Mouse (Mus musculus) kidney, adult 11 months (tissue): ENCODE results near the gene Cyp2t4.

Experiments used
- DNase-seq: peaks from one replicate; pipeline ENCODE4 v3.0.0; 2022

The Cyp2t4 gene

DNA sequence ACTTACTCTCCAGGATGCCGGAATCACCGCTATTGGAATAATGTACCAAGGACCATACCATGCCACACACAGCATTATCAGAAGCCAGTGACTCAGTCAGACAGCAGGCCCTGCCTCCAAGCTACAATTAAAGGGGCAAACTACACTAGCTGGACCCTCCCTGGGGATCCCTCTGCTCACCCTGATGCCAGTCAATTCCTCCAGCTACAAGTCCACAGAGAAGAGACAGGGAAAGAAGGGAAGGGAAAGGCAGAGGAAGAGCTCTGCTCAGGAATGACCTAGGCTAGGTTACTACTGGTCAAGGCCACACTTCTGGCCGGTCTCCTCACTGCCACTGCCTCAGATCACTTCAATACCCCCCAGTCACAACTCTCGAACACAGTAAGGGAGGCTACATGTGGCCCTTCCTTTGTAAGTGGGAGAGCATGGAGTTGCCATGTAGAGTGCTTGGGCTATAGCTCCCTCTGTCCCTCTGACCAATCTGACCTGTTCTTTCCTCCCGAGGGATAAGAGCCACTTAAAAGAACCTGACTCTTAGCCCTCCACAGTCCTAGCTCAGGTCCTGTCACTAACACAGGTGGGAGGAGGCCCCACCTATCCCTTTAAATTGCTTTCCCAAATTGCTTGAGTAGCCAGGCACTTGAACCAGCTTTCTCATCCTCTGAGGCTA is 9.4 kb downstream of the Cyp2t4 start:
- DNase-seq = no peak

DNA sequence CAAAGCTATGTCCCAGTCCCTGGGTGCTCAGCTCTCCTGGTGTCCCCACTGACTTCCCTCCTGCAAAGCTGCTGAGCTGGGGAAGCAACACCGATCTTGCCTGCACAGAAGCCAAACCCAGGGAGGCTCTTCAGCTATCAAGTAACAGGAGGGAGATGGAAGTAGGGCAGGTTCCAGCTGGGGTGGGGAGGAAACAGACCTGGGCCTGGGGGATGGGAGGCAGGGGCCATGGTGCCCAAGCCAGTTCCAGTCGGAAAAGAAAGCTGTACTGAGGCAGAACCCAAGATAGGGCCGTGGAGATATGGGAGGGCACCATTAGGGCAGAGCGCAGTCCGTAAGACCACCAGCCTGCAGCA is 9.9 kb downstream of the Cyp2t4 start:
- no peak for DNase-seq

DNA sequence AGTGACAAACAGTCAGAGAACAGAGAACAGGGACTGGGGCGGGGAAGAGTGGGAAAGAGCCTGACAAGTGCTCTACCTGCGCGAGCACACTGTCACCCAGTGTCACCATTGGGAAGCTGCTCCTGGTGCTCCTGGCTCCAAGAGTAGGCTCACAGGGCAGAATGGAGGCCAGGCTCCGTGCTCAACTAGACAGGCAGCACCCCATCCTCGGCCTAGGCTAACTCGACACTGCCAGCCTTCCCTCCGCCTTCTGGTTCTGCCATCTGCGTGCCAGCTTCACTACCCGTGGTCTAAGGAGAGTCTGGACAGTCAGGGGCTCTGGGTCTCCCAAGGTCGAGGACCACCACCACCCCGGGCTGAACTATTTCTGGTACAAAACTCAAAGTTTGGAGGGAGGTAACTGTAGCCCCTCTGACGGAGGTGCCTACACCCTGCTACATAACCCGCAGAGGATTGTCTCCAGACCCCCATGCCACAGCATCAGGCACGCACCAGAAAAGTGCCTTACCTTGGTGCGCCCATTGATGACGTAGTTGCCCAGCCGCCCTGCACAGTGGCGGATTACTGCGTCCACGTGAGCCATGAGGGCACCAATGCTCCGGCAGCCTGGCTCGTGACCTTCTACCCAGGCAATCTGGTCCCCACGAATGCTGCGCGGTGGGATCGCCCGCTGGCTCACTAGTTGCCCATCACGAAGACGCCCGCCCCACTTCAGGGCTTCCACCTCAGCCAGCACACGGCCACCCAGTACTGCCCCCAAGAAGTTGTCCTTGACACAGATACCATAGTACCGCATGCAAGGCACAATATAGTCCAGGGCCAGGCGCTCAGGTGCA is 10.8 kb downstream of the Cyp2t4 start:
- peak; percentile 48 for DNase-seq

GRCm38 (mm10) chr7:27165007-27165655 is 11.6 kb downstream of the Cyp2t4 start:
- peak; percentile 65 for DNase-seq

DNA sequence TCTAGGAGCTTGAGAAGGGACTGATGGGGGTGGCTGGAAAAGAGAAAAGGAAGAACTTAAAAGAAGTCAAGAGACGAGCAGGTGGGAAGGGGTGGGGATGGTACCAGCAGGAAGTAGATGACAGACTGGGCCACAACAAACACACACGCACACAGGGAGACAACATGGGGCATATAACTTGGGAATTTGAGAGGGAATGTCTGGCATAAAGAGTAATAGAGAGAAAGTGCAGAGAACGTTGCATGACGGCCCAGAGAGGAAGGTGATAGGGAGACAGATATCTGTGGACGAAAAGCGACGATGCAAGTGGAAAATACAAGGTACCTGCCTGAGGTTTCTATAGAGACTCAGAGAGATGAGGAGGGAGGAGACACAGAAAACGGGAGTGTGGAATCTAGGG is 12.2 kb downstream of the Cyp2t4 start:
- no peak for DNase-seq

GRCm38 (mm10) chr7:27166229-27166613 is 12.7 kb downstream of the Cyp2t4 start:
- DNase-seq = peak; percentile 92

- peak; percentile 97 for DNase-seq
Observed at GRCm38 (mm10) chr7:27166614-27167474, 13.3 kb downstream of the Cyp2t4 start, which contains the start of gene Egln2. TSS of gene Egln2 (minus strand) at chr7:27166802.

DNA sequence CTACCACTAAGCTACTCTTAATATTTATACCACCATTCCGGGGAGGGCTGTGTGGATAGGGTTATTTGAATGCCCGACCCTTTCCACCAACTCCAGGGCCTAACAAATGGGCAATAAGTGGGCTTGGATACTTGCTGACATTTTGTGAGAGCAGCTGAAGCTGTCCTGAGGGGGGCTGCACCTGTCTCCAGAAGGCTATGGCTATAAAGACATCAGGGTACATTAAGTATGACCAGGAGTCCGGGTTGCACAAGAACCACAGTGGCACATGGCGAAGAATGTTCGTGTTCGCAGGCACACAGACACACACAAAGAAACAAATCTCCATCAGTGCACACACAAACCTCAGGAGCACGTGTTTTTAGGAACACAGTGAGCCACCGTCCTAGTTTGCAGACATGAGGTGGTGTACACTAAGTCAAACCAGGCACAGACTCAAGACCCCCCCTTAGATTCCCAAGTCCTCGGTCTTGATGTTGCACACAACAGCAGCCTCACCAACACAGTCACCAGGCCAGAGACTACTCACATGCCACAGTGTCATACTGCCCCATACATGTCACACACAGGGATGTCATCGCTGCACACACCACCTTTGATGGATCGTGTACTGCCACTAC is 14.1 kb downstream of the Cyp2t4 start:
- DNase-seq = no peak

DNA sequence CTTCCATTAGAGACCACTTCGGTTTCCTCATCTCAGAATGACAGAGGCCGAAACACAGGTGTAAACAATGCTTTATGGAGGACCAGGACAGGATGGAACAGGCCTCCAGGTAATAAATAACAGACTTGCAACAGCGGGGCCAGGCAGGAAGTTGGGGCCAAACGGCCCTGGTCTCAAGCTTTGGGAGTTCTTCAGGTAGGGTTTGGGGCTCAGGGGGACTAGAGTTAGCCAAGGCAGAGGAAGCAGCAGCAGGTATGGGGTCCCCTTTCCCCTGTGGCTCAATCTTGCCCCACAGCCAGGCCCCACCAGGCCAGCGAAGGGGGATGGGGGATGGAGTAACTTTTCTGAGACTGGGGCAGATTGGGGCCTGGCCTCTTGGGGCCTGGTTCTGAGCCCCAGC is 14.9 kb downstream of the Cyp2t4 start:
- DNase-seq = no peak

DNA sequence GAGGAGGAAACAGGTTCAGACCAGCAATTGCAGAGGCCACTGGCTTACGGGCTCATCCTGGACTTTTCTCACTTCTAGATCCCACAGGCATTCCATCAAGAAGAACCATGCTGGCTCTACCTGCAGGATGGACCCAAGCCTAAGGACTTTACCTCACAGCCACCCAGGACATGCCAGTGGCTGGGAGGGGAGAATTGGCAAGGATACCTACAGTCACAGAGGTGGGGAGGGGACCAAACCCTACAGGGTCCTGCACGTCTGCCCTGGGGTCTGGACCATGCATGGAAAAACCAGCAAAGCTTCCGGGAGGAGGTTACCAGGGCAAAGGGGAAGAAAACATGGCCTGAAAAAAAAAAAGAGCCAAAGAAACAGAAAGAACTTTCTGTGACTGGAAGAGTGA is 17.5 kb downstream of the Cyp2t4 start:
- no peak for DNase-seq

- DNase-seq = no peak
Observed at GRCm38 (mm10) chr7:27174496-27174895, 21.0 kb downstream of the Cyp2t4 start.

DNA sequence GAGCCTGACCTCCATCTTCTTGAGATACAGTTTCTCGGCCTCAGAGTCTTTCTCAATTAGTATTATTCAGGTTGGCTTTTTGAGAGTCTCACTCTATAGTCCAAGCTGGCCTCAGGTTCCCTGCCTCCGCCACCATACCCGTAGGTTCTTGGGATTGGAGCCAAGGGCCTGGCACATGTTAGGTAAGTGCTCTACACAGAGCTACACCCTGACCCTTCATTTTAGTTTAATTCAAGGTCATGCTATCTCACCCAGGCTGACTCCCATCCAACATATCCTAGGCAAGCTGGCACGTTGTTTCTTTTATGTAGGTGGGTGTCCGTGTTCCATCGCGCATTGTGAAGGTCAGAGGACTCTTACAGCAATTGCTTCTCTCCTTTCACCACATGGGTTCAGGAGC is 21.4 kb downstream of the Cyp2t4 start:
- no peak for DNase-seq

- DNase-seq = no peak
Observed at GRCm38 (mm10) chr7:27177942-27178323, 24.4 kb downstream of the Cyp2t4 start.

- DNase-seq = peak; percentile 100
Observed at GRCm38 (mm10) chr7:27178324-27179216, 25.1 kb downstream of the Cyp2t4 start, which contains the start of gene Rab4b. TSS of gene Rab4b (minus strand) at chr7:27178896.

DNA sequence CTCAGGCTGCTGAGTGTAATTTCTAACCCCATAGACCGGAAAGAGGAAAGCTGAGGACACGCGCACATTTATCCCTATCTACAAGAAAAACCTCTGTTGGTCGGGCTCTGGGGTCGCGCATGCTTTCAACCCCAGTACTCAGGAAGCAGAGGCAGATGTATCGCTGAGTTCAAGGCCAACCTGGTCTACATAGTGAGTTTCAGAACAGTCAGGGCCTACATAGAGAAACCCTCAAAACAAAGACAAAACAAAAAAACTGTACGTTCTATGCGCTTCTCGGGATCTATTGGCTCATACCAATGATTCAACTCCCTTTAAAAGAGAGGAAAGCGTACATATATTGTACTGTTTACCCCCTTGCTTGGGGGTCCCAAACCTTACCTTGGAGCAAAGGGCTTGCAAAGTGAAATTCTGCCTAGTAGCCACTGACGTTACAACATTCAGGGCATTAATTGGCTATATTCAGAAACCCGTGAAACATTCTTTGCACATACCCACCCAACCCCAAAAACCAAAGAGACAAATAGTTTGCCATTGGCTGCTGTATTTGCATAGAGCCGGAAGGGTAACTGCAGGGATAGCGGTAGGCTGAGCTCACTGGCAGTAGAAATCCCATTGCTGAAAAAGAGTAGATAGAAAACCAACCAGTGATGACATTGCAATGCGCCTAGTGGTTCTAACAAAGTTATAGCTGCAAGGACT is 25.9 kb downstream of the Cyp2t4 start:
- DNase-seq = no peak

GRCm38 (mm10) chr7:27180036-27180435 is 26.5 kb downstream of the Cyp2t4 start:
- DNase-seq = peak; percentile 87

DNA sequence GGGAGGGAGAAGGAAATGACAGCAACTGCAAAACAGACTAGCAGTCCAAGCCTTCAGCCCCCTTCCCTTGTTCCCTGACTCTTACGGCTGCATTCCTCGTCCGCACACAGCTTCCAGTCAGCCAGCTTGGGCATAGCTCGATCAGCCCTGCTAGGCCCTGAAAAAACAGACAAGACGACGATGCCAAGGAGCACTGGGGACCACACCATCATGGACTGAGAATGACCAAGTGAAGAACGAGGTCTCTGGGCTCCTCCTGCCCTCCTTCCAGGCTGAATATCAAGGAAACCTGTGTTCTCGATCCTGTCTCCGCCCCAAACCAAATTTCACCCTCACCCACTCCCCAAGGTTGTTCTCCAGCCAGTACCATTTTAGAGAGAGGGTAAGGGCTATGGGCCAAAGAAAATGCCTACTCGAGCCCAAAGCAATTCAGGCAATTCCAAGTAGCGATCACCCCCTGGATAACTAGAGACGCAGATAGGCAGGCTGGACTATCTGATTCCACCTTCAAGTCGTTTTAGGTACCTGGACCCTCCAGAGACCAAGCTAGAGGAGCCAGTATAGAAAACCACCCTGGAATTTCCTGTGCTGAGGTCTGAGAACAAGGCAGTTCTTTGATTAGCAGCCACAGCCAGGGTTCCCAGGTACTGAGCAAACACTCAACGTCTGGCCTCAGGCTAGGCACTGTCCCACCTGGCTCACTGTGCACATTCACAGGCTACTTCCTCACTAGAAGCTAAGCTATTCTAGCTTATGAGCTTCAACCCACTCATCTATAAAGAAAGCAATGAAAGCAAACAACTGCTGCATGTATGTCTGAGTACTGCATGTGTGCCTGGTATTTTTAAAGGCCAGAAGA is 27.6 kb downstream of the Cyp2t4 start, which contains the start of the genes Gm21983 and Mia:
Gm21983 (minus strand) TSS at position 250 of the 859 bp plus-strand sequence.
Mia (minus strand) TSS at position 321 of the 859 bp plus-strand sequence.
- DNase-seq = no peak

DNA sequence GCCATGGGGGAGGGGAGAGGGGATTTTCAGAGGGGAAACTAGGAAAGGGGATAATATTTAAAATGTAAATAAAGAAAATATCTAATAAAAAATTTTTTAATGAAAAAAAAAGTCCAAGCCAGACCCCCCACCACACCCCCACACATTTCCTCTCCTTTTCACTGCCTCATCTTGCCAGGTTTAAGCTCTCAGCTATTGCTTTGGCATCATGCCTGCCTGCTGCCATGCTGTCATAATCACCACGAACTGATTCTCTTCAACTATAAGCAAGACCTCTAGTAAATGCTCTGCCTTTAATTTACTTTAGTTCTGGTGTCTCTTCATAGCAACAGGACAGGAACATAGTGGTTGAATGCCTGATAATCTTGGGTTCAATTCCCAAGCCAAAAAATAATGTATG is 29.0 kb downstream of the Cyp2t4 start:
- DNase-seq = no peak

- DNase-seq = no peak
Observed at GRCm38 (mm10) chr7:27184964-27185363, 31.4 kb downstream of the Cyp2t4 start.
